Mouse (Mus musculus): Measurements from ENCODE around the gene Mthfs.
"Not testable (repeated sequence)": the region's sequence is repeated elsewhere in the genome, so short reads cannot be mapped to it uniquely, and the experiment has no call there.

DNA sequence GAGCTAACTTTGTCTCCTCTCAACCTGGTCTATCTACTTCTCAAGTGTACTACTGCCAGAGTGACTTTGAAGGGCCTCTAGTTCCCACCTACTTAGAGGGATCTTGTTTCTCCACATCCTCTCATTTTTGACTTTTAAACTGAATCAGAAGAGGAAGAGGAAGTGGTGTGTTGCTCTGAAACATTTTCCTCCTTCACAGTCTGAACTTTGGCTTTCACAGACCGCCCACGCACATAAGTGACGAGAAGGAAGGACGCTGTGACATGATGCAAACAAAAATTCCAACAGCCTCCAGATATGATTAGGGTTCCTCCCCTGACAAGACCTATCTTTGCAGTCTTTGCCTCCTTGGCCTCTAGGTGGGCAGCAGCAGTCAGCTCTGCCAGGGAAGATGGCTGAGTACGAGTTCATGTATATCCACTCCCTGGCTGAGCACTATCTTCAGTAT is 11.5 kb upstream of the Mthfs start, which contains the start of the genes Bcl2a1b and Gm29094:
- not testable (repeated sequence) for TF ChIP-seq CTCF (IDR thresholded peaks at IDR 0.05; ENCODE audit: extremely low read depth, insufficient read length, insufficient replicate concordance, low read depth, low read length); POLR2A (IDR thresholded peaks at IDR 0.05; ENCODE audit: low read depth, low read length)
